Mouse (Mus musculus): ENCODE data around the gene Duoxa2. TPM values are rescaled to one million over a fixed set of nuclear protein-coding genes. Genes with fewer than 3 reads are reported as not detected.

Duoxa2 gene
- polyA plus RNA-seq, 1 experiment from 2014 or later: not detected

GRCm38 (mm10) chr2:122299911-122300655, 1.4 kb downstream of the Duoxa2 start:
- Histone ChIP-seq H3K4me3 (no peak overlapping the region), H3K9me3 (no peaks in the 10 kb centered on the region), H3K9ac (no peak overlapping the region), H3K27ac (replicated peaks) (no peak overlapping the region), H3K27me3 (replicated peaks) (peaks cover 99% of the 10 kb centered on the region), H3K36me3 (no peaks in the 10 kb centered on the region), H3K4me1 (peaks cover 53% of the 10 kb centered on the region), H3K4me2 (no peak overlapping the region)
- ATAC-seq (ENCODE audit: extremely low read depth, insufficient number of reproducible peaks, low FRiP score, low TSS enrichment): no peak
- 11% methylated on average over 14 of the region's 14 CpGs for WGBS

GRCm38 (mm10) chr2:122300656-122301020, 1.9 kb downstream of the Duoxa2 start:
- H3K4me2 ChIP-seq: peak overlapping the region; percentile 79
- no peaks in the 10 kb centered on the region for H3K9me3 ChIP-seq
- H3K4me3 ChIP-seq: peak overlapping the region; percentile 49
- WGBS: 4% methylated on average over 14 of the region's 14 CpGs
- ATAC-seq (ENCODE audit: extremely low read depth, insufficient number of reproducible peaks, low FRiP score, low TSS enrichment): no peak
- no peak overlapping the region for H3K9ac ChIP-seq
- no peaks in the 10 kb centered on the region for H3K36me3 ChIP-seq
- peaks cover 99% of the 10 kb centered on the region for H3K27me3 ChIP-seq (replicated peaks)
- no peak overlapping the region for H3K27ac ChIP-seq (replicated peaks)
- peaks cover 53% of the 10 kb centered on the region for H3K4me1 ChIP-seq

- Histone ChIP-seq H3K9me3 (no peaks in the 10 kb centered on the region), H3K4me2 (peak overlapping the region; percentile 79), H3K36me3 (no peaks in the 10 kb centered on the region), H3K4me1 (peaks cover 53% of the 10 kb centered on the region), H3K27me3 (replicated peaks) (peaks cover 99% of the 10 kb centered on the region), H3K4me3 (peak overlapping the region; percentile 49), H3K9ac (peak overlapping the region; percentile 71), H3K27ac (replicated peaks) (no peak overlapping the region)
- WGBS: 2% methylated on average over 48 of the region's 48 CpGs
- ATAC-seq (ENCODE audit: extremely low read depth, insufficient number of reproducible peaks, low FRiP score, low TSS enrichment): no peak
Observed at GRCm38 (mm10) chr2:122301081-122301920, 2.6 kb downstream of the Duoxa2 start.

GRCm38 (mm10) chr2:122301921-122302573, 3.3 kb downstream of the Duoxa2 start:
- no peak overlapping the region for H3K27ac ChIP-seq (replicated peaks)
- H3K27me3 ChIP-seq (replicated peaks): peaks cover 99% of the 10 kb centered on the region
- peak overlapping the region; percentile 71; the same call in 1 of the 2 replicates for H3K9ac ChIP-seq
- no peaks in the 10 kb centered on the region for H3K9me3 ChIP-seq
- ATAC-seq (ENCODE audit: extremely low read depth, insufficient number of reproducible peaks, low FRiP score, low TSS enrichment): no peak
- WGBS: 10% methylated on average over 23 of the region's 23 CpGs
- H3K4me2 ChIP-seq: peak overlapping the region; percentile 79
- H3K36me3 ChIP-seq: no peaks in the 10 kb centered on the region
- H3K4me3 ChIP-seq: peak overlapping the region; percentile 49
- peaks cover 48% of the 10 kb centered on the region for H3K4me1 ChIP-seq

GRCm38 (mm10) chr2:122302574-122303241, 4.0 kb downstream of the Duoxa2 start:
- Histone ChIP-seq H3K4me1 (peaks cover 41% of the 10 kb centered on the region), H3K9me3 (no peaks in the 10 kb centered on the region), H3K27ac (replicated peaks) (no peak overlapping the region), H3K9ac (no peak overlapping the region), H3K36me3 (no peaks in the 10 kb centered on the region), H3K27me3 (replicated peaks) (peaks cover 99% of the 10 kb centered on the region), H3K4me2 (no peak overlapping the region), H3K4me3 (no peak overlapping the region)
- 5% methylated on average over 9 of the region's 9 CpGs for WGBS
- ATAC-seq (ENCODE audit: extremely low read depth, insufficient number of reproducible peaks, low FRiP score, low TSS enrichment): no peak

- Histone ChIP-seq H3K4me1 (peaks cover 24% of the 10 kb centered on the region), H3K27ac (replicated peaks) (no peak overlapping the region), H3K4me2 (no peak overlapping the region), H3K9me3 (no peaks in the 10 kb centered on the region), H3K36me3 (no peaks in the 10 kb centered on the region), H3K27me3 (replicated peaks) (peaks cover 98% of the 10 kb centered on the region), H3K4me3 (no peak overlapping the region), H3K9ac (no peak overlapping the region)
- no peak for ATAC-seq (ENCODE audit: extremely low read depth, insufficient number of reproducible peaks, low FRiP score, low TSS enrichment)
- WGBS: 79% methylated on average over 6 of the region's 6 CpGs
Observed at GRCm38 (mm10) chr2:122304544-122304943, 5.8 kb downstream of the Duoxa2 start.

- no peak for ATAC-seq (ENCODE audit: extremely low read depth, insufficient number of reproducible peaks, low FRiP score, low TSS enrichment)
- Histone ChIP-seq H3K27me3 (replicated peaks) (peaks cover 97% of the 10 kb centered on the region), H3K27ac (replicated peaks) (no peak overlapping the region), H3K4me3 (no peak overlapping the region), H3K4me1 (peaks cover 21% of the 10 kb centered on the region), H3K9ac (no peak overlapping the region), H3K9me3 (no peaks in the 10 kb centered on the region), H3K36me3 (no peaks in the 10 kb centered on the region), H3K4me2 (no peak overlapping the region)
- WGBS: 77% methylated on average over 16 of the region's 16 CpGs
Observed at GRCm38 (mm10) chr2:122305097-122305892, 6.6 kb downstream of the Duoxa2 start.

GRCm38 (mm10) chr2:122306184-122306583, 7.5 kb downstream of the Duoxa2 start:
- H3K27me3 ChIP-seq (replicated peaks): peaks cover 97% of the 10 kb centered on the region
- no peaks in the 10 kb centered on the region for H3K36me3 ChIP-seq
- H3K27ac ChIP-seq (replicated peaks): no peak overlapping the region
- H3K9ac ChIP-seq: no peak overlapping the region
- no peak overlapping the region for H3K4me2 ChIP-seq
- peaks cover 12% of the 10 kb centered on the region for H3K4me1 ChIP-seq
- H3K9me3 ChIP-seq: no peaks in the 10 kb centered on the region
- WGBS: 51% methylated on average over 4 of the region's 4 CpGs
- H3K4me3 ChIP-seq: no peak overlapping the region
- ATAC-seq (ENCODE audit: extremely low read depth, insufficient number of reproducible peaks, low FRiP score, low TSS enrichment): no peak; the same call in 1 of the 2 replicates

GRCm38 (mm10) chr2:122309647-122310046, 10.9 kb downstream of the Duoxa2 start:
- H3K27ac ChIP-seq (replicated peaks): no peak overlapping the region
- peaks cover 98% of the 10 kb centered on the region for H3K27me3 ChIP-seq (replicated peaks)
- no peaks in the 10 kb centered on the region for H3K9me3 ChIP-seq
- no peaks in the 10 kb centered on the region for H3K36me3 ChIP-seq
- H3K9ac ChIP-seq: no peak overlapping the region
- 40% methylated on average over 3 of the region's 3 CpGs for WGBS
- H3K4me2 ChIP-seq: no peak overlapping the region
- H3K4me1 ChIP-seq: peaks cover 10% of the 10 kb centered on the region
- ATAC-seq (ENCODE audit: extremely low read depth, insufficient number of reproducible peaks, low FRiP score, low TSS enrichment): no peak
- no peak overlapping the region for H3K4me3 ChIP-seq

- Histone ChIP-seq H3K4me3 (no peak overlapping the region), H3K27ac (replicated peaks) (no peak overlapping the region), H3K9me3 (no peaks in the 10 kb centered on the region), H3K27me3 (replicated peaks) (peaks cover 98% of the 10 kb centered on the region), H3K9ac (no peak overlapping the region), H3K4me2 (no peak overlapping the region), H3K4me1 (peaks cover 10% of the 10 kb centered on the region), H3K36me3 (no peaks in the 10 kb centered on the region)
- 43% methylated on average over 2 of the region's 2 CpGs for WGBS
- no peak for ATAC-seq (ENCODE audit: extremely low read depth, insufficient number of reproducible peaks, low FRiP score, low TSS enrichment)
Observed at GRCm38 (mm10) chr2:122311561-122311960, 12.9 kb downstream of the Duoxa2 start.

Data from heart, embryonic 13.5 days (tissue).